Mouse (Mus musculus) retina, embryonic 14.5 days (tissue): ENCODE measurements at regions not wholly inside any gene's neighbourhood (a gene's known extent, or its start where the extent isn't known, plus 50 kb on each side); places are given as distances from the start of the nearest gene placed in this dataset.

Experiments used
- DNase-seq: peaks from one replicate; pipeline ENCODE4 v3.0.0-alpha.2; 2015; ENCODE audit warnings: low spot score

DNA sequence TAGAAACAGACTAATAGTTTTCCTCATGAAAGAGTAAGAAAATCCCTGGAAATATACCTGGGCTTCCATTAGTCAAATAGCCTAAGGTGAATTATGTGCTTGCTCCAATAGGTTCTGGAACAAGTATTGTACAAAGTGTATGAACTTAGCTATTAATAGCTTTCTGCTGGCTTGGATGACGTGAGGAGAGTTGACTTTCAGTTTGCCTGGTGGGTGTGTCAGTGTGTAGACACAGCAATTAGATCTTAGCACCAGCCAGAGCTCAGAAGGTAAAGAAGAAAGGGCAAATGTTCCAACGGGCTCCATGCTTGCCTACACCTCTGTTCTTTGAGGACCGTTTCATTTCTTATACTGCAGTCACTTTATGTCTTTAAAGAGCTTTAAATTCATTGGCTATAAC lies 654.8 kb upstream of the Mef2c start:
- DNase-seq, result no peak

DNA sequence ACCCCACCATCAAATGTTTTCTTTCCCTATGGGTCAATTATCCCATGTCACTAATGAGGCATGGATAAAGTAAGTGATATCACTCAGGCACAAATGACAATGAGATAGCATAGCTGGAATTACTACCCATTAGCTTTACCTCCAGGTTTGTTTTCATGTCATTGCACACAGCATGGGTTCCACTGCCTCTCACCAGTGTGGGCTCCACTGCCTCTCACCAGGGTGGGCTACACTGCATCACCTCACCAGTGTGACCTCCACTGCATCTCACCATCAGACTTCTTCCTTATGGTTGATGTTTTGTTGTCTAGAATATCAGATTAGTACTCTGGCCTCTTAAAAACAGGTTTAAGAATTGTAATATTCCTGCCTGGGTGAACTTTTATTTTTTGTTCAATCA lies 634.0 kb upstream of the Mef2c start:
- peak; percentile 25 for DNase-seq

DNA sequence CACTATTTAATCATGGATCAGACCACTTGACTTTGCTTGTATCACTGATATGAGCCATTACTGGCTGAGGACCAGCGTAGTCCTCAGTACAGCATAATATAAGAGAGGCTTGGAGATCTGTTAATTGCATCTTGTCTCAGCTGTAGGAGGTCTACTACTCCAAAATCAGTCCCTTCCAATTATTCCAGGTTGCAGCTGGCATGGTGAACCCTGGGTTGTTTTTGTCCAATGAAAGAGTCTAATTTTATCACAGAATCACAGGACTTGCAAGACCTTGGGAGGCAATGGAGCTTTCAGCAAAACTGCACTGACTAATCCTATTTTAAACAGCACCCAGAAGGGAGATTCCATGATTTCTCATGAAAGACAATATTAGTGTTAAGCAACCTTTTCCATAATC lies 629.7 kb upstream of the Mef2c start:
- DNase-seq, result no peak

DNA sequence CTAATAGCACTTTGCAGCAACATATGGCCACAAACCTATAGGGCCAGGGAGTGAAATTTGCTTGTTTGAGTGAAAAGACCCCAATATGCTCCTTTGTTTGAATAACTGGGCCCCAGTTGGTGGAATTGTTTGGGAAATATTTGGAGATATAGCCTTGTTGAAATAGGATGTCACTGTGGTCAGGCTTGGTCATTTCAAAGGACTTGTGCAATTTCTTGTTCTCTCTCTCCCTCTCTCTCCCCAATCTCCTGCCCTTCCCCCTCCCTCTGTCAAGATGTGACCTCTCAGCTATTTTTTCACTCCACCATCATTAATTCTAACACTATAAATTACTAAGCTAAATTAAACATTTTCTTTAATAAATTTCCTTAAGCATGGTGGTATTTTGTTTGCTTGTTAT lies 620.5 kb upstream of the Mef2c start:
- DNase-seq, result no peak

DNA sequence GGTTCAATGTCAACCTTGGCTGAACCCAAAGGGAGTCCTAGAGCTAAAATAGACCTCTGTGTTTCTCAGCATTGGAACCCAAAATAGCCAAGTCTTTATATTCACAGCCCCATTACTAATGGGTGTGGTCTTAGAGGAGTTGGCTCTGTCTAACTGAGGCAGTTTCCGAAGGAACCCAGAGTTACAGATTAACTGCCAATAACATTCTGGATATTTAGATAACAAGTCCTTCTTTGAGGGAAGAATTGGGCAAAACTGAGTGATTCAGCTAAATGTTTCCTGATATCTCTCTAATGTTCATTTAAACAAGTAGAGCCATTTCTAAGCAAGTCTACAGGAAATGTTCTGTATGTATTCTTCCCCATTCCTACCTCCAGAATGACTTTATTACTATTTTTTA lies 615.1 kb upstream of the Mef2c start:
- no peak for DNase-seq

DNA sequence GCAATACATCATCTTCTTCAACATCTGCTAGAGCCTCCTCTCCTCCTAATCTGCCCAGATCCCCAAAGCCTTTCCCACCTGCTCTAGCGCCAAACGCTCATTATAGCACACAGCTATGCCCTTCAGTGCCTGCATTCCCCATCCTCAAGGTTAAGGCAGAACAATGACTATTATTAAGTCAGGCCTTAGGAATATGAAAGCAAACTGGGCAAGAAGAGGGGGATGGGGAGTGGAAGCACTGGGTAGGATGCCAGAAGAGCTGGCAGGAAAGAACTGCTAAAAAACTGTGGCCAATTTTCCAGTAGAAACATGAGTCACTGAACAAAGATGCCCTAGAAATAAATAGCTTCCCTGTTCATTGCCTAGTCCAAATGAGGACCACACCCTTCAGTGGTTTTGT lies 611.1 kb upstream of the Mef2c start:
- DNase-seq, result no peak

DNA sequence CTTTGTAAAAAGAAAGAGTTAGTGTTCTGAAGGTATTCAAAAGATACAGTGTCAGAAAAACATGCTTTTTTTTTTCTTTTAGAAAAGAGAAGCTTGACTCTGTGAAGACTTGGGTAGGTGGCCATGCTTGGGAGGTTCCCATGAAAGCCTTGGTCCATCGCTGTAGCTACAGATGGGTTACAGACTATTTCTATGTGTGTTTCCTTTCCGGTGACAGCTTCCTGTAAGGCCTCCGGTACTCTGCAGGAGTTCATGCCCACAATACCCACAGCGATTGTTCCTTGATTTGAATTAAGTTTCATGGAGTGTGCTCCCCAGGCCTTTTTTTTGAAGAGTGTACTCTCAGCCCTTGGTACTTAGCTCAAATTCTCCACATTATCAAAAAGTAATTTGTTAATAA lies 604.1 kb upstream of the Mef2c start:
- DNase-seq, result no peak

DNA sequence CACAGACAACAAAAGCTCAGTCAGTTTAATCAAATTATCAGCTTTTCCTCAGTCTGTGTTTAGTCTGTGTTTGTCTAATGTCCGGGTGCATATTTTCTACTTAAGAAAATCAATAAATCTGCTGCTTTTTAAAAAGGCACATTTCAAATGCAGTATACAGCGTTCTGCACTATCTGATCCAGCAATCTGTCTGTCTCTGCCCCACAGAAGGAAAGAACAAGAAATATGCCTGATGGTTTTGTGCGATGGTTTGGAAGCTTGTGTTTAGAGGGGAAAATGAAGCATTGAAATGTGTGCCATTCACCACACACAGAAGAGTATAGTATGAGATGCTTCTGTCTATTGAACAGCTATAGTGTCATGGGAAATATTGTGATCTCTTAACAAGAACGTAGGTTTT lies 601.7 kb upstream of the Mef2c start:
- DNase-seq, result no peak

DNA sequence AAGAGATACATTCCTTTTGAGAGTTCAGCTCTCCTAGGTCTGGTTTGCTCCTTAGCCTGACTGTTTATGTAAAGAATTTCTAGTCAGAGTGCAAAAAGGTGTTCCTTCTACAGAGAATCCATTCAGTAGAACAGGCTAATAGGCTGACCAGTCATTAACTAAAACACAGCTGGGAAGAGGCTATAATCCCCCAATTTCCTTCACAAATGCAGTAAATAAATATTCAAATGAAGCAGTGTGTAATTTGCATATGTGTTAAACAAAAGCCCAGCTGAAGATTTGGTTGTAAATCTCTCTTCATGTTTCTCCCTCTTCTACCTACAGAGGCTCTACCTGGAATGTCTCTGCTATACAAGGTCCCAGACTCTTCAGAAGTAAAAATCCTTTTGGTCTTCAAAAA lies 600.2 kb upstream of the Mef2c start:
- no peak for DNase-seq

DNA sequence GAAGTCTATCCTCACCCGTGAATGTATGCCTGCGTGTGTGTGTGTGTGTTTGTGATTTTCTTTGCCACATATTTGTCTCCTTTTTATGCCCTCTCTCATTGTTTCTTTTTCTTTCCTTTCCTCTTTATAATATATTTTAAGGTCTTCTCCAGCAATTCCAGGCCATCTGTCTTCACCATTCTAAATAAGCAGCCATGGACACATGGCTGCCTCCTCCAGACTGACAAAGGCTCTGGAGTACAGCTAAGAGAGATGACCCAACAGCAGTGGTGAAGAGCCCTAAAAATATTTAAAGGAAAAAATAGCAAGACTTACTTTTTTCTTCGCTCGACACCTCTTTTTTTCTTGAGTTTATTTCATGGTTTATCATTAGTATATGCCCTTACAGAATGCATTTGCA lies 596.1 kb upstream of the Mef2c start:
- no peak for DNase-seq

DNA sequence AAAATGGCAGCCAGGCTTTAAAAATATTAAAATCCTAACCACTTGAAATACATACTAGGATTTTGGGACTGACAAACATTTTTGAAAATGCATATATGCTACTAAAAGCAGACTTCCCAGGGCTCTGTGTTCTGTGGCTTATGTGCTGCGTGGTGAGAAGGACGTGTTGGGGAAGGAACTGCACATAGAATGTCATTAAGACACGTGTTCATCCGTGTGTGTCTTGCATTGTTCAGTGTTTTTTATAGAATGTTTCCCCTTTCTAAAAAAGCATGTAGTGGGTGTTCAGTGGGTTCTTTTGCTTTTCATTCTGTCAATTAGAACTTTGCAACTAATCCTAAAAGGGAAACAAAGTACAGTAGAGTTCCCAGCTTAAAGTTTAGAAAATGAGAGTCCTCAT lies 594.7 kb upstream of the Mef2c start:
- DNase-seq, result no peak

DNA sequence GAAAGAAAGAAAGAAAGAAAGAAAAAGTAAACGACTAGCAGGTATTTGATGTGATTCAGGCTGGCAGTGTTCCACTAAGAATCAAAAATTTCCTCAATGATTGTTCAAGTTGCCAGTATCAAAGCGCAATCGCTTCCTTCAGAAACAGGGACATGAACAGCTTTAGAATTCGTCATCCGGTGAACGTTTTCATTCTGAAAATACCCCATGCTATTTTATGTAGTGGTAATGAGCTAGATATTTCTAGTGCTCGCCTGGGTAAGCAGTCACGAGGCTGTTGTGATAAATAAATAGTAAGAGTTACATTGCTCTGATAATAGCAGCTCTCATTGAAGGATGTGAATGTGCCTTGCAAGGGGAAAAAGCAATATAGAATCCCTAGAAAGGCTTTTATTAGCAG lies 591.0 kb upstream of the Mef2c start:
- no peak for DNase-seq

DNA sequence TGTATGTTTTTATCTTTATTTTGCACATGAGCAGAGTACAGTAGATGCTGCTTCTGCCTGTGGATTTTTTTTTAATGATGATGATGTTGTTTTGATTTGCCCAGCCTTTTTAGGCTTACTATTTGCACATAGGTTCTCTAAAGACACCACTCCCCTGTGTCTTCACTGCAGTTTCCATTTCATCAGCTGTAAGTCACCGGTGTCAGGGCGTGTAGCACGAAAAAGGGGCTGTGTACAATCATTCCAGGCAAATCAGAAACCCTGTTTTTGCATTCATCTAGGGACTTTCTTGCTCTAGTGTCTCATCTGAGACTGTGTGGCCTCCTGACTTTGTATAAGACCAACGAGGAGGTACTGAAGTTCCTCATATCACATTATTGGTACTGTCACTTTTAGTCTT lies 588.6 kb upstream of the Mef2c start:
- DNase-seq, result no peak

DNA sequence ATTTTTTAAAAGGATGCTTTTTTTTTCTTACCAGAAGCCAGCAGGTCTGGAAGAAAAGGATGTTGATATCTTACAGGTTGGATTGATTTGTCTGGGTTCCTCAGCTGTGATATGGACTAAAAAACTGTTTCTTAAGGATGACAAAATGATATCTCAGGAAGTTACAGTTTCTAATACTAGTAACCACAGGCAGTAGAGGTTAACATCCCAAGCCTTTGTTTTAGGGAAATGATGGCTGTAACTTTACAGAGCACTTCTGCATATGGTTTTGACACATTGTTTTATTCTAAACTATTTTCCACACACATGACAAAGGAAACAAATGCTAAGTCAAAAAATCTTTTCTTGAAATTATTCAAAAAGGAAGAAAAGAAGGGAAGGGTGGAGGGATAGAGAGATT lies 573.8 kb upstream of the Mef2c start:
- no peak for DNase-seq

DNA sequence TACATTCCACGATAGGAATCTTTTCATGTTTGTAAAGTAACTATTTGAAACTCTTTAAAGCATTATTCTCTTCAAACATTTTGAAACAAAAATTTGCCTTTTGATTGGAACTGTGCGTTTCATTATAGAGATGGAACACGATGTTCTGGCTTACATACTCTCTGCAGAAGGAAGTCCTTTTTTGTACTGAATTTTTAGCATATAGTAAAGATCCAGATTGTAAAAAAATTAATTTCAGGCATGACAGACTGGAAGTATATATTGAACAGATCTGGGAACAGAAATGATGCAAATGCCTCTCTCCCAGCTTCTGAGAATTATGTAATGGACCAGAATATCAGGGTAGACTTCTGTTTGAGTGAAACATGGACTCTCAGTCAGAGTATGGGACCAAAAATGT lies 566.0 kb upstream of the Mef2c start:
- DNase-seq, result no peak

DNA sequence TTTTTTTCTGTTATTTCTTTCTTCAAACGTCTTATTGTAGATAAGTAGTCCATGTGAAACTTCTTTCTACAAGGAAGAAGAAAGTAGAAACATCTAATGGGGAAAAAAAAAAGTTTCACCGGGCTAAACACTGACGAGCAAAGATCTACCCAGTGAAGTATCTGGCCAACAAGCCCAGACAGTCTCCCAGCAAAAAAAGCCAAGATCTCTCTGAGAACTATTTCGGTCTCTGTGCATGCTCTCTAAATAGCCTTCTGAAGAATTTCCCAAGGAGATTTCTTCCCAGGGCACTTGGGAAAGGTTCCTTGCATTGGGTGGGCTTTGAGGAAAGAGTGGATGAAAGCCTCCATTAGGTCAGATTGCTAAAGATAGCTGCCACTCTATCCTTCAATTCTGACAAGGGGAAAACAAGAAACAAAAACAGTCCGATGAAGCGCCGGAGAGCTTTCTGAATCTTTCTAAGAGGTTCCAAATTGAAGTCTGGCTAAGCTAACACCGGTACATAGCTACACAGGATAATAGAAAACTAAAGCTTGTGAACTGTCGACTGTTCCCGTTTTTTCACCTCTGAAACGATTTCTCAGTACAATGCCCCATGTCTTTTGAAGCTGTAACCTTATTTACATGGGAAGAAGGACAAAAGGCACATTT lies 561.0 kb upstream of the Mef2c start:
- no peak for DNase-seq

DNA sequence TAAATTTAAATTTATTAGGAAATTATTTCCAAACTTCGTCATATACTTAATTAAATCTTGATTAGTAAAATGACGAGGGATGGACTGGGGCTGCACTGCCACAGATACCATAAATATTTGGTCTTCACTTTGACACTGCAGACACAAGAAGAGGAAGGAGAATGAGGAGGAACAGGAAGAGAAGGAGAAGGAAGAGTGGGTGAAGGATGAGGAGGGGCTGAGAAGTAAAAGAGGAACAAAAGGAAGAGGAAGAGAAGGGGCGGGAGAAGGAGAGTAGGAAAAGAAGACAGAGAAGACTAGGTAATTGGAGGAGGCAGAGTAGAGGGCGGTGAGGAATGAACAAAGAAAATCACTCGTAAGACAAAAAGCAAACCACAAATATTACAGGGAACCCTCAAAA lies 556.9 kb upstream of the Mef2c start:
- DNase-seq, result no peak

DNA sequence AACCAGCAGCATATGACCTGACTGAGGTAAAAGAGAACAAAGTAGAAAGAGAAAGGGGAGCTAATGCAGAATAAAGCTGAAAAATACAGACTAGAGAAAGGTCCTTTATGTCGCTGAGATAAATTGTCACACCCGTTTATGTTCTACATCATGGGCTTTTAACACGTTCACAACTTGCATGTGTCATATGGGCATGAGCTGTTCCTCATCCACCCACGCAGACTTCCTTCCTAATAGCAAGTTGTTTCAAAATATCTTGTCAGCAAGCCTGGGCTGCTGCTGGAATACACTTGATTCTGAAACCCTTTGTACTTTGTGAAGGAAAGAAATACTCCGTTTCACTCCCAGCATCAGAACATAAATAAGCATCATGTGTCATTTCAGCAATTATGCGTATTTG lies 554.3 kb upstream of the Mef2c start:
- no peak for DNase-seq

DNA sequence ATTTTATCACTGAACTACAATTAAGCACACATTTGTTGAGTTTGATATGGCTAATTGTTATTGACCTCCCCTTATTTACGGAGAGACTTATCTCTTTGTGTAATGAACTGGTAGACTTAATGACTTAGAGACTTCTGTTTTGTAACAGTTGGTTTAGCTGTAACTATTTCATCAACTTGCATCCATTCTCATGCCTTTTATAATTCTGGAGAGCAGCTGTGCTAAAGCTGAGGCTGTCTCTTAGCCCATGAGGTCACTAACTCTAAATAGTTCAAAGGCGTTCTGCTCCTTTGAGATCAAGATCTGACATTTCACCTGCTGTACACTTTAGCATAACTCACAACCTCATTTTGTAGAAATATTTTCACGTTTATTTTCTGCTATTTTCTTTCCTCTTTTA lies 541.5 kb upstream of the Mef2c start:
- no peak for DNase-seq

DNA sequence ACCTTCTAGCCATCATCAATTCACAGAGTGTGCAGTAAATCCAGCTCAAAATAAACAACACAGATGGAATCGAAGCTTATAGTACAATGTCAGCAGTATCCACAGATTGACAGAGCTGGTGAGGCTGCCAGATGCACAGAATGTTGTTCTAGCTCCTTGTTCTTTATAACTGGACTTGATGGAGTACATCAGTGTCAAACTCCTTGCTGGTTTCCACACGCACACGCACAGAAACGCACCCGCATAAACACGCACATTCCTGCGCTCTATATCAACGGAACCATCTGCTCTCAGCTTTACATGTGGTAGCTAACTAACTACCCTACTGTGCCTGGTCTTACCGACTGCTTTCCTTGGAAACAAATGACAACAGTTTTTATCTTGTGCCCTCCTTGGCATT lies 532.1 kb upstream of the Mef2c start:
- DNase-seq, result no peak

DNA sequence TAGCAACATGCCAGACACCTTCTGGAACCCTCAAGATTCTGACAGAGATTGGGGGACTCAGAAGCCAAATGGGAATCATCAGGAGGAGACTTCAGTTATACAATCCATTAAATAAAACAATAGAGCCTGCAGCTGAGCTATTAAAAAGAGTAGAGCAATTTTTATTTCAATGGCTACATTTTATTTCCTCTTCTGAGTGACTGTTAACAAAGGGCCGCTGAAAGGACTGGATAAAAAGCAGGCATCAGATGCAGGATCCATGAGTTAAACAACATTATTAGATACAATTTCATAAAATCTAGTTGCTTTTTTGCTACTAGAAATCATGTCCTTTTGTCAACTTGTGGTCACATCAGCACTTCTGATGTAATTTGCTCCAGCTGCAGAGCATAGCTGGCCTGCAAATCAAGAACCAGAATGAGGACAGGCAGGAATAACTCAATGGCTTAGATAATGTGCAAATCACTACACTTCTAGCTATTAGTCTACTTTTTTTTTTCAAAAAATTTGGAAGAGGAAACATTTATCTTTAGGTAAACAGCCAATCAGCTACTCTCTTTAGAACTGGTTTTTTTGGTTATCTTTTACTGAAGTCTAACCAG lies 529.5 kb upstream of the Mef2c start:
- no peak for DNase-seq

DNA sequence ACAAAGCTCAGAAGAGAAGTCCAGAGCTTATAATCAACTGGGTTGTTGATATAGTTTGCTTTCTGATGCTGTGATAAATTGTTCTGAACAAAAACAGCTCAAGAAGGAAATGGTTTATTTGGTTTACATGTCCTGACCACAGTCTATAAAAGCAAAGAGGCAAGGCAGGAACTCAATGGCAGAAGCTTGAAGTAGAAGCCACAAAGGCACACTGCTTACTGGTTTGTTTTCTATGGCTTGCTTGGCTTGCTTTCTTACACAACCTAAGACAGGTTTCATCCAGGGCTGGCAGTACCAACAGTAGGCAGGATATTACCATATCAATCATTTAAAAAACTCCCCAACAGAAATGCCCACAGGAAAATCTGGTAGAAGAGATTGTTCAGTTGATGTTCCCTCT lies 502.7 kb upstream of the Mef2c start:
- no peak for DNase-seq

DNA sequence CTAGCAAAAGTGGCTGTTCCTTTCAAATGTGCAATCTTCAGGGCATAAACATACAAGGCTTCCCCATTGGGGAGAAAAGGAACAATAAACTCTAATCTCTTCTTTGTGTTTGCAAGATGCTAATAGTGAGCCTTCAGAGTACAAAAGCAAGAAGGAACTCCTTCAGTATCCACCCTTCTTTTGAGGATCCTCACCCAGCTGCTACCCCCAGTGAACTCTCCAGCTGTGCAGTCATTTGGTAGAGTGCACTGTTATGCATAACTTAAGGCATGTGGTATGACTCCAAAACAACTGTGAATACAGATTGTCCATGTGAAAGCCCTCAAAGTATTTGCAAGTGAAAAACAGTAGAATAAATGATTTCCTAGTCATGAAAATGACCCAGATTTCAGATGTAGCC lies 487.1 kb upstream of the Mef2c start:
- no peak for DNase-seq

DNA sequence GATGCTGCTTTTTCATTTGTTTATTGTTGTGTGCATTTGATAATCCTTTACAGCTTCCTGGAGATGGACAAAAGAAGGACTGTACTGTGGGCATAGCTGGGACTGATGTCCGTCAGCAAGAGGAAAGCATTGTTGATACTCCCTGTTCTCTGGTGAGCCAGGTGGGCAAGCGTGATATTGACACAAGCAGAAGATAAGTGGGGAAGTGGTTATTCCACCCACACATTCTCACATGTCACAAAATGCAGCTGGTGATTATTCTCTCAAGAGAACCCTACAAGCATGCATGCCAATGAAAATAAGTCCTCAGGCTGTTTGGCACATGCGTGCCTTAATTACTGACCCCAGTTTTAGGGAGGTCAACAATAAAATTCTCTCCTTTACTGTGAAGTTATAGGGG lies 483.0 kb upstream of the Mef2c start:
- DNase-seq, result no peak

DNA sequence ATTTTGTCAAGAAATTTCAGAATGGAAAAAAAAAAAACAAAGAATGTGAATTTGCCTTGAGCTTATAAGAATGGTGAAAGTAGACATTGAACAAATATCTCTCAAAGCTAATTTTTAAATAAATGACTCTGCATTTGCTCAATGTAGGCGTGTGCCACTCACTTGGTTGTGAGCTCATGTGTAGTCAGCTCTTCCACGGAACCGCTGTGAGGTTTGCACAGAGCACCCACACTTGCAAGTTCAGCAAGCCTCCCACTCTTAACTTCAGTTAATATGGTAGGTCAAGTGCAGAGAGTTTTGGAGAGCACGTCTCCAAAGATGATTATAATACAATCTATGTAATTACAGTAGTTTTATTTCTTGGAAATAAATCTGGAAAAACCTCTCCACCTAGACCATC lies 479.9 kb upstream of the Mef2c start:
- no peak for DNase-seq
